7 mouse cellular contexts compared by ENCODE assay signal in the genomic region with DNA sequence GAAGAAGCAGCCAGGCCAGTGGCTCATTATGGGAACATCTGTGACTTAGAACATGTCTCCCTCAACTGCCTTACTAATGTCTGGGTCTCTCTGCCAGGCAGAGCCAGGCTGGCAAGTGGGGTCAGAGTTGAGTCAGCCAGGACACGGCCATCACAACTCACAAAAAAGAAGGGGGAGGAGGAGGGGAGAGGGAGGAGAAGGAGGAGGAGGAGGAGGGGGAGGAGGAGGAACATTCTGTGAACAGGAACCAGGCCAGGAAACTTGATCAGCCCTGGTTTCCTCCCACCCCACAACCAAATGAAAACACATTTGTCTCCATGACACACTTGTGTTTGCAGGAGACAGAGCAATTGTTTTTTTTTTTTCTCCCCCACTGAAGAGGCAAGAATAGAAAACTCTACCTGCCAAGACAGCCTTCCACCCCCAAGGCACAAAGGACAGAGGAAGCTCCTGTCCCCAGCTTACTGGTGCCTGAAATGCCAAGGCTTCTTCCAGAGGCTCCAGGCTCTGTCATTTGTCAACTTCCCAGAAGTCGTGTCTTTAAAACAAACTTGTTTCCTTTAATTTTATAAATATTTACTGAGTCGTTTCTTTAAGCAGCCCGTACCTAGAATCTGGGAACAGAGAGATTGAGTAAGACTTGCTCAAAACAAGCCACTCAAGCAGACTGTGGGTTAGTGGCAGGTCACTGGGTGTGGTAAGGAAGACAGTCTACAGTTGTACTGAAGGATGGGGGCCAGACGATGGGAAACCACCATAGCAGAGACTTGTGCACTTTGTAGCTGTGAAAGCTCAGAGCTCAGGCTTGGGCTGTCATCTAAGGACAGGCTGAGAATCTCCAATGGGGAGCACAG.
DNase-seq lines count a peak whose midpoint lies in the region.

No protein-coding gene starts in this region.

- peak; percentile 53 for DNase-seq in embryo, embryonic 10.5 days (ENCODE audit: low spot score)
- peak; percentile 65 to 79 for DNase-seq in heart, adult 18-20 months
- peak; percentile 36 to 55 for DNase-seq in kidney, adult 8-10 months
- DNase-seq in lung, postnatal 36 days = peak; percentile 86
- DNase-seq in left cerebral cortex, postnatal 4 days = no peak
- DNase-seq in spleen, postnatal 14 days (ENCODE audit: low spot score in 2 of 2) = no peak
- no peak for DNase-seq in cerebellum, postnatal 25 days

- intact Hi-C loops in left cerebral cortex, postnatal 4 days (cut with DNase I) = no loop called here

Comparison
In these comparisons a context has a peak if more than half of its experiments do, and no peak if none do; other contexts are left out.
1. DNase-seq: peak in embryo, embryonic 10.5 days (single experiment), heart, adult 18-20 months (2 of 2), kidney, adult 8-10 months (2 of 2) and lung, postnatal 36 days (single experiment); none in left cerebral cortex, postnatal 4 days (single experiment), spleen, postnatal 14 days (0 of 2) and cerebellum, postnatal 25 days (0 of 2).